Mouse (Mus musculus): ENCODE data around the gene Plgrkt.

GRCm38 (mm10) chr19:29368041-29368440 lies 851 bp upstream of the Plgrkt start:
- no peak for TF ChIP-seq POLR2A (IDR thresholded peaks at IDR 0.05; ENCODE audit: insufficient read depth, low read depth, low read length)
- TF ChIP-seq CTCF (IDR thresholded peaks at IDR 0.05; ENCODE audit: insufficient read depth, low read depth, low read length) = no peak
